Mouse (Mus musculus): Measurements from ENCODE around the gene Xylb.

DNA sequence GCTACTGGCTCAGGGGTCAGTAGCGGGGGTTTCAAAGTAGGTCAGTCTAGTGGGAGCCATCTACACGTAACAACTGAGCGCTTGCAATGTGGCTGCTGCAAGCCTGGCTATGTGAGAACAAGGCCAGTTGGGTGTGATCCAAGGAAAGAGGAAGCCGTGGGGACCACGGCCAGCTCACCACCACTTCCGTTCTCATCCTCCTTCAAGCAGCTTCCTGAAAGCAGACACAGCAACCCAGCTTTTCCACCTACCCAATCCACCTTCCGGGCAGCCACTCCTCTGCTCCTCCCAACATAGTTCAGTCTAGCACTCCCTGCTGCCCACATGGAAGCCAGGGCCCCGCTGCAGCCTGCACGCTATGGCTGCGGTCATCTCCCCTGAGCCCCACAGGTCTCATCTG lies 22.9 kb upstream of the Xylb start:
- TF ChIP-seq CTCF (IDR thresholded peaks at IDR 0.05; ENCODE audit: low read depth, low read length), result no peak
- TF ChIP-seq POLR2A (IDR thresholded peaks at IDR 0.05; ENCODE audit: extremely low read depth, insufficient read depth, low read length), result no peak

All from liver, adult 2 months (tissue).